25 mouse cellular contexts compared by ENCODE assay signal in the genomic region with DNA sequence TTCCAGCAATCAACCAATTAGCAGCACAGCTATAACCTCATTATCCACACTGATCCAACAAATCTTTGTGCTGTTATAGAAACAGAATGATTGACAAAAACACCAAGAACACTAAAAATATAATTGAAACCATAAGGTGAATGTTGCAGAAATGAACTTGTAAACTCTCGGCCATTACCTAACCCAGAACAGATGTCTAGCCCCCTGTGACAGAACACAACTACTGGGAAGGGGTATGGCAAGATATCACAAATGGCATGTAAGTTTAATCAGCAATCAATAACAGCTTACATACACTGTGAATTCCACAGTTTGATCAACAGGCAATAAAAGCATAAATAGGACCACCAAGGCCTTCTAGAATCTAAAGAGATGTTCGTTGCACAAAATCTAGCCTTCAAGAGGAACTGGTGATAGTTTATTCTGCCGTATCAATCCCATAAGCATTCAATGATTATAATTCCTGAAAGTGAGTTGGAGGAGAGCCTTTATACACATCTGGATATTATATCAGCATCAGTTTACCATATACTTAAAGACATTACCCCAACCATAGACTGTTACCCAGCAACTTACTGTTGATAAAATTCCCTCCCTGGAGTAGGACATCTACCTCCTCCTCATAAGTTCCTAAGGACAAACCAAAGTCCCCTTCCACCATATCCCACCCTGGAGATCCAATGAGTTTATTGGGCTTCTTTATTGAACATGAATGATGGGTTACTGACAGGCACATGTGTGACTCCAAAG.
"Had no signal": no experiment of that assay in that cellular context is flagged by ENCODE, and none has a peak within 500 bp of the region (broad histone marks: within the 10 kb centered on the region; RNA-seq: fewer than 3 reads in every experiment).

No protein-coding gene starts in this region.

- ATAC-seq: hindbrain, postnatal 0 days; intestine, embryonic 16.5 days; liver, embryonic 12.5 days had no signal

- H3K36me3 ChIP-seq: heart, embryonic 10.5 days; heart, embryonic 12.5 days; hindbrain, embryonic 10.5 days; hindbrain, embryonic 13.5 days; hindbrain, embryonic 15.5 days; kidney, embryonic 15.5 days; limb, embryonic 15.5 days; liver, embryonic 12.5 days had no signal

- H3K9ac ChIP-seq: heart, embryonic 12.5 days; hindbrain, embryonic 13.5 days; hindbrain, embryonic 15.5 days; kidney, embryonic 15.5 days; limb, embryonic 15.5 days; liver, embryonic 12.5 days; liver, embryonic 14.5 days had no signal

- DNase-seq: gastrocnemius, adult 2 months; gastrocnemius, postnatal 10 days; gastrocnemius, postnatal 25 days; heart, adult 18-20 months; heart, postnatal 10 days; heart, postnatal 4 days; kidney, adult 11 months; kidney, adult 2 months; kidney, adult 9 months; kidney, postnatal 14 days; kidney, postnatal 36 days; layer of hippocampus, adult 9-11 months; layer of hippocampus, postnatal 36 days had no signal

- H3K4me1 ChIP-seq: heart, embryonic 10.5 days; heart, embryonic 12.5 days; hindbrain, embryonic 10.5 days; hindbrain, embryonic 13.5 days; hindbrain, embryonic 15.5 days; kidney, embryonic 15.5 days; limb, embryonic 15.5 days; liver, embryonic 12.5 days had no signal

- H3K27me3 ChIP-seq: heart, embryonic 12.5 days; hindbrain, embryonic 13.5 days; hindbrain, embryonic 15.5 days; kidney, embryonic 15.5 days; limb, embryonic 15.5 days; liver, embryonic 12.5 days had no signal

- H3K4me3 ChIP-seq: gastrocnemius, adult 2 months; heart, embryonic 10.5 days; heart, embryonic 12.5 days; hindbrain, embryonic 10.5 days; hindbrain, embryonic 13.5 days; hindbrain, embryonic 15.5 days; kidney, embryonic 15.5 days; limb, embryonic 15.5 days; liver, embryonic 12.5 days had no signal

- H3K27ac ChIP-seq: gastrocnemius, adult 2 months; heart, embryonic 10.5 days; hindbrain, embryonic 10.5 days; hindbrain, embryonic 13.5 days; hindbrain, embryonic 15.5 days; hindbrain, postnatal 0 days; kidney, embryonic 15.5 days; kidney, postnatal 0 days; limb, embryonic 15.5 days; liver, embryonic 12.5 days; liver, embryonic 14.5 days had no signal

- H3K9me3 ChIP-seq: heart, embryonic 10.5 days; heart, embryonic 12.5 days; hindbrain, embryonic 10.5 days; hindbrain, embryonic 13.5 days; hindbrain, embryonic 15.5 days; kidney, embryonic 15.5 days; limb, embryonic 15.5 days; liver, embryonic 12.5 days had no signal

- H3K4me2 ChIP-seq: heart, embryonic 12.5 days; hindbrain, embryonic 13.5 days; hindbrain, embryonic 15.5 days; kidney, embryonic 15.5 days; limb, embryonic 15.5 days; liver, embryonic 12.5 days had no signal
